In the genomic region with DNA sequence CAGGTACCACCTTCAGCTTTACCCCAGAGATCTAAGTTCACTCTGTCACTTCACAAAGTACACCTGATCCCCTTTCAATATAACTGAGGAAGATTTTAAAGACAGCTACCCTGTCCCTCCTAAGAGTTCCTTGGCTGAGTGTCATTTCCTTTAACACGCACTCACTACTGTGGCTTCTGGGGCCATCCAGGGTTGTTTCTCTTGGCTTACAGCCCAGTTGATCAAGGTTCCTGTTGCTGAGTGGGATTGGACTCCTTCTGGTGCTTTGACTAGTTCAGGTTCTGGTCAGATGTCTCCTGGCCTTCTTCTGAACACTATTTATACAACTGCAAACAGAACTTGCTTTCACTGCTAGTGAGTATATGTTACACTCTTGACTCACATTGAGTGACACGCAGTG, we compare ENCODE assay signal across 12 mouse cellular contexts.
A peak's percentile ranks its signal among the peaks of the same experiment; 100 is the strongest.
DNase-seq lines count a peak whose midpoint lies in the region; ATAC-seq lines count a peak whose summit lies in the region.
"Had no signal": no experiment of that assay in that cellular context is flagged by ENCODE, and none has a peak within 500 bp of the region (broad histone marks: within the 10 kb centered on the region; RNA-seq: fewer than 3 reads in every experiment).

No protein-coding gene starts in this region.

- no peak overlapping the region for H3K4me3 ChIP-seq in embryonic facial prominence, embryonic 14.5 days (ENCODE audit: low read depth, low read length)
- no peak overlapping the region for H3K4me3 ChIP-seq in forebrain, embryonic 13.5 days
- no peak overlapping the region for H3K4me3 ChIP-seq in hindbrain, embryonic 14.5 days (replicated peaks; ENCODE audit: low read length)
- H3K4me3 ChIP-seq: forebrain, embryonic 15.5 days; heart, embryonic 15.5 days had no signal

- peaks cover 21% of the 10 kb centered on the region for H3K4me1 ChIP-seq in embryonic facial prominence, embryonic 14.5 days (ENCODE audit: control insufficient read depth, insufficient read depth, low read length)
- peaks cover 10% of the 10 kb centered on the region for H3K4me1 ChIP-seq in forebrain, embryonic 13.5 days
- no peaks in the 10 kb centered on the region; the same call in 1 of the 2 replicates for H3K4me1 ChIP-seq in hindbrain, embryonic 14.5 days (replicated peaks; ENCODE audit: control insufficient read depth, insufficient read depth, low read length)

- DNase-seq in heart, adult 11 months: peak; percentile 89
- no peak for DNase-seq in heart, adult 8-10 months (ENCODE audit: low spot score)
- DNase-seq in 3T3-L1 (ENCODE audit: low read depth, low spot score): peak; percentile 16
- DNase-seq in embryonic facial prominence, embryonic 14.5 days (ENCODE audit: low spot score): peak; percentile 65
- peak; percentile 39 for DNase-seq in kidney, postnatal 10 days
- no peak for DNase-seq in frontal cortex, postnatal 36 days (ENCODE audit: low spot score in 2 of 2)
- no peak for DNase-seq in hindbrain, embryonic 14.5 days (ENCODE audit: low spot score)
- DNase-seq: B cell, adult 2 months had no signal

- 52% methylated on average over 2 of the region's 2 CpGs for WGBS in embryonic facial prominence, embryonic 14.5 days
- 78% methylated on average over 2 of the region's 2 CpGs for WGBS in forebrain, embryonic 13.5 days
- WGBS in hindbrain, embryonic 14.5 days: 84% methylated on average over 2 of the region's 2 CpGs

- peak; percentile 53; the same call in 1 of the 2 replicates for ATAC-seq in embryonic facial prominence, embryonic 14.5 days (ENCODE audit: low read depth)
- ATAC-seq in forebrain, embryonic 13.5 days: no peak
- ATAC-seq in hindbrain, embryonic 14.5 days (ENCODE audit: low FRiP score): no peak
- ATAC-seq: forebrain, embryonic 15.5 days had no signal

- no peaks in the 10 kb centered on the region for H3K27me3 ChIP-seq in embryonic facial prominence, embryonic 14.5 days (replicated peaks; ENCODE audit: control insufficient read depth, insufficient read depth, low read length)
- H3K27me3 ChIP-seq in forebrain, embryonic 13.5 days: peaks cover 6% of the 10 kb centered on the region; the same call in 1 of the 2 replicates
- no peaks in the 10 kb centered on the region for H3K27me3 ChIP-seq in hindbrain, embryonic 14.5 days (ENCODE audit: control insufficient read depth, insufficient read depth, low read length)
- H3K27me3 ChIP-seq: forebrain, embryonic 15.5 days; heart, embryonic 15.5 days had no signal

- H3K36me3 ChIP-seq in embryonic facial prominence, embryonic 14.5 days (ENCODE audit: control insufficient read depth, insufficient read depth, low read length): no peaks in the 10 kb centered on the region
- no peaks in the 10 kb centered on the region for H3K36me3 ChIP-seq in forebrain, embryonic 13.5 days (ENCODE audit: poor library complexity, severe bottlenecking)
- no peaks in the 10 kb centered on the region for H3K36me3 ChIP-seq in hindbrain, embryonic 14.5 days (replicated peaks; ENCODE audit: control insufficient read depth, insufficient read depth)
- H3K36me3 ChIP-seq: forebrain, embryonic 15.5 days; heart, embryonic 15.5 days had no signal

- H3K4me2 ChIP-seq in embryonic facial prominence, embryonic 14.5 days (ENCODE audit: low read depth, low read length): no peak overlapping the region
- no peak overlapping the region for H3K4me2 ChIP-seq in forebrain, embryonic 13.5 days
- H3K4me2 ChIP-seq in hindbrain, embryonic 14.5 days (replicated peaks): no peak overlapping the region
- H3K4me2 ChIP-seq: forebrain, embryonic 15.5 days; heart, embryonic 15.5 days had no signal

- H3K9ac ChIP-seq in embryonic facial prominence, embryonic 14.5 days (ENCODE audit: low read depth, low read length): no peak overlapping the region
- H3K9ac ChIP-seq in forebrain, embryonic 13.5 days: no peak overlapping the region
- no peak overlapping the region for H3K9ac ChIP-seq in hindbrain, embryonic 14.5 days
- H3K9ac ChIP-seq: forebrain, embryonic 15.5 days; heart, embryonic 15.5 days; liver, embryonic 14.5 days had no signal

- peak overlapping the region; percentile 3; the same call in 1 of the 2 replicates for H3K27ac ChIP-seq in embryonic facial prominence, embryonic 14.5 days (replicated peaks; ENCODE audit: low read depth, low read length)
- H3K27ac ChIP-seq in forebrain, embryonic 13.5 days: no peak overlapping the region
- H3K27ac ChIP-seq in hindbrain, embryonic 14.5 days: no peak overlapping the region
- H3K27ac ChIP-seq: forebrain, embryonic 15.5 days; heart, embryonic 15.5 days; liver, embryonic 14.5 days had no signal

- no peaks in the 10 kb centered on the region for H3K9me3 ChIP-seq in embryonic facial prominence, embryonic 14.5 days (ENCODE audit: control insufficient read depth, low read length)
- no peaks in the 10 kb centered on the region for H3K9me3 ChIP-seq in forebrain, embryonic 13.5 days (replicated peaks)
- H3K9me3 ChIP-seq in hindbrain, embryonic 14.5 days (ENCODE audit: control insufficient read depth, low read length): no peaks in the 10 kb centered on the region
- H3K9me3 ChIP-seq: forebrain, embryonic 15.5 days; heart, embryonic 15.5 days had no signal

Comparison
In these comparisons a context has a peak if more than half of its experiments do, and no peak if none do; other contexts are left out.
1. DNase-seq: peak in heart, adult 11 months (single experiment), 3T3-L1 (single experiment), embryonic facial prominence, embryonic 14.5 days (single experiment) and kidney, postnatal 10 days (single experiment); none in heart, adult 8-10 months (single experiment), frontal cortex, postnatal 36 days (0 of 2) and hindbrain, embryonic 14.5 days (single experiment).